Mouse (Mus musculus) ES-E14 (cell line): ENCODE measurements at regions not wholly inside any gene's neighbourhood (a gene's known extent, or its start where the extent isn't known, plus 50 kb on each side); places are given as distances from the start of the nearest gene placed in this dataset.

Source experiments
- CHD2 ChIP-seq: IDR thresholded peaks from 2 replicates; pipeline ENCODE4 v1.6.1; 2014; ENCODE audit warnings: mild to moderate bottlenecking, low read depth, low read length, inconsistent platforms
- HCFC1 ChIP-seq: IDR thresholded peaks from 2 replicates; pipeline ENCODE4 v1.6.1; 2012; ENCODE audit warnings: low read length, inconsistent platforms, borderline replicate concordance; ENCODE audit not compliant: insufficient read depth
- MAFK ChIP-seq: IDR thresholded peaks from 2 replicates; pipeline ENCODE4 v1.6.1; 2014; ENCODE audit warnings: mild to moderate bottlenecking, low read depth, low read length, inconsistent platforms; ENCODE audit not compliant: insufficient read depth
- ZC3H11A ChIP-seq: IDR thresholded peaks from 2 replicates; pipeline ENCODE4 v1.6.1; 2012; ENCODE audit warnings: low read depth, mild to moderate bottlenecking, inconsistent platforms, low read length, borderline replicate concordance
- ZNF384 ChIP-seq: IDR thresholded peaks from 2 replicates; pipeline ENCODE4 v1.6.1; 2012; ENCODE audit warnings: low read depth, low read length, inconsistent platforms

- no peak for TF ChIP-seq HCFC1
- no peak for TF ChIP-seq CHD2
- TF ChIP-seq ZNF384 = no peak
- no peak for TF ChIP-seq MAFK
- TF ChIP-seq ZC3H11A = no peak
Observed at GRCm38 (mm10) chr15:31869100-31869499, 267.4 kb downstream of the Fam173b start.
